Mouse (Mus musculus) stomach, postnatal 0 days (tissue): ENCODE results near the gene Mn1. TPM values are rescaled to one million over a fixed set of nuclear protein-coding genes. Genes with fewer than 3 reads are reported as not detected.

Experiments used
- ATAC-seq: fragments of 200-750 bp; cut with Nextera tagmentation; 2 replicates; pipeline ENCODE4 v1.8.0; 2017; ENCODE audit not compliant: low FRiP score, low TSS enrichment
- DNase-seq: peaks from one replicate; pipeline ENCODE4 v3.0.0-alpha.2; 2016; ENCODE audit warnings: low spot score
- H3K27ac ChIP-seq: fragments of 300-500 bp; sonication (generic); replicated peaks from 2 replicates; pipeline ENCODE4 v1.5.1; 2014; ENCODE audit warnings: mild to moderate bottlenecking, control low read depth
- H3K27me3 ChIP-seq: fragments of 300-500 bp; sonication (generic); 2 replicates; pipeline ENCODE4 v1.6.1; 2014; ENCODE audit warnings: low read length; ENCODE audit not compliant: control insufficient read depth, insufficient read depth
- H3K36me3 ChIP-seq: fragments of 300-500 bp; sonication (generic); 2 replicates; pipeline ENCODE4 v1.6.1; 2014; ENCODE audit warnings: low read length, mixed read lengths; ENCODE audit not compliant: control insufficient read depth, insufficient read depth
- H3K4me1 ChIP-seq: fragments of 300-500 bp; sonication (generic); replicated peaks from 2 replicates; pipeline ENCODE4 v1.6.1; 2014; ENCODE audit warnings: antibody characterized with exemption; ENCODE audit not compliant: control insufficient read depth, insufficient read depth
- H3K4me2 ChIP-seq: fragments of 300-500 bp; sonication (generic); replicated peaks from 2 replicates; pipeline ENCODE4 v1.6.1; 2014; ENCODE audit warnings: low read depth, mild to moderate bottlenecking, control low read depth, moderate library complexity
- H3K4me3 ChIP-seq: fragments of 300-500 bp; sonication (generic); 2 replicates; pipeline ENCODE4 v1.5.1; 2014; ENCODE audit warnings: low read depth, low read length, control low read depth
- H3K9ac ChIP-seq: fragments of 300-500 bp; sonication (generic); 2 replicates; pipeline ENCODE4 v1.6.1; 2014; ENCODE audit warnings: mild to moderate bottlenecking, low read length, control low read depth, mixed read lengths
- H3K9me3 ChIP-seq: fragments of 300-500 bp; sonication (generic); 2 replicates; pipeline ENCODE4 v1.6.1; 2016; ENCODE audit warnings: low read length; ENCODE audit not compliant: control insufficient read depth
- CTCF ChIP-seq: IDR thresholded peaks from 2 replicates; pipeline ENCODE4 v1.5.1; 2016; ENCODE audit warnings: antibody characterized with exemption, low read depth, mild to moderate bottlenecking, moderate library complexity
- EP300 ChIP-seq: optimal IDR thresholded peaks from 2 replicates; pipeline ENCODE3; 2016; ENCODE audit warnings: antibody characterized with exemption
- WGBS: fragments of 180-500 bp; shearing (Covaris S2); extraction: QIAGEN DNeasy Blood & Tissue Kit; methylation state at CpG from one replicate; pipeline ENCODE4 v1.1.7; 2014; 5-methylcytosine and 5-hydroxymethylcytosine counted together
- polyA plus RNA-seq: library from polyadenylated mRNA; unstranded; fragments of >200 nt; fragmentation: Nextera tagmentation; extraction: Ambion mirVana; gene quantifications from 2 replicates; pipeline ENCODE4 v1.2.1, GENCODE M21; 2015

The Mn1 gene
- polyA plus RNA-seq, 1 experiment from 2014 or later, result 5.6 TPM

DNA sequence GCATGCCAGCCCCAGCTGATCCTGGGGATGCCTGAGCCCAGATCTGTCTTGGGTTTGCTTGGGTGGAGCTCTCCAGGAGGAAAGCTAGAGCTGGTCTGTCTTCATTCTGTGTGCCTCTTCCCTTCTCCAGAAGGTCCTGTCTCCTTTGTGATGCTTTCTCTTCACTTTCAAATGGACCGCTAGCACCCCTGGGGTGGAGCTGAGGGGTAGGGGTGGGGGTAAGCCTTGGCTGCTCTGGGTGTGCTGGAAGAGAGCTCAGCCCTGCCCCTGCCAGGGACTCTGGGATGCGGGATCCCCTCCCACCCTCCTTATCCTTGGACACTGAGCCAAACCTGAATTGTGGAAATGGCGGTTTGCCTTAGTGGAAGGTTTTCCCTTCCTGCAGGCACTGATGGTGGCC, 21.2 kb downstream of the Mn1 start:
- no peak overlapping the region for H3K4me2 ChIP-seq
- TF ChIP-seq CTCF (no peak), EP300 (no peak)
- ATAC-seq (no peak), DNase-seq (no peak)
- no peak overlapping the region for H3K4me3 ChIP-seq
- no peak overlapping the region for H3K27ac ChIP-seq
- H3K9me3 ChIP-seq, result no peaks in the 10 kb centered on the region
- H3K4me1 ChIP-seq, result no peaks in the 10 kb centered on the region
- no peaks in the 10 kb centered on the region for H3K27me3 ChIP-seq
- 69% methylated on average over 3 of the region's 3 CpGs for WGBS
- H3K9ac ChIP-seq, result no peak overlapping the region
- no peaks in the 10 kb centered on the region; the same call in 1 of the 2 replicates for H3K36me3 ChIP-seq

DNA sequence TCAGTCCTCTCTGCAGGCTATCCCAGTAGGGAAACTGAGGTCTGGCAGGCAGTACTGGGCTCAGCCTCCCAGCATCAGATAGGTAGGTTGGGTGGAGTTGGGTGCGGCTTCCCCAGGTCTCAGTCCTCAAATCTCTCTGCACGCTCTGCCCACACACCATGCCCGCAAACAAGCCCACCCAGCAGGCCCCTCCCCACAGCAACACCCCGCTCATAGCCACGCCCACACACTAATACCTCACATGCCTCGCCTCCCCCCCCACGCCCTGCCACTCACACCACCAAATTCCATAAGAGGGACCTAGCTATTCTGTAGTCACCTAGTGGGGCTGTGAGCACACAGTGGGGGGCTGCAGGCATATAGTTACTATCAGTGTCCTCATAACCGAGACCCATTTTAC, 21.7 kb downstream of the Mn1 start:
- TF ChIP-seq CTCF (no peak), EP300 (no peak)
- Histone ChIP-seq H3K36me3 (no peaks in the 10 kb centered on the region; the same call in 1 of the 2 replicates), H3K9ac (no peak overlapping the region), H3K4me2 (no peak overlapping the region), H3K9me3 (no peaks in the 10 kb centered on the region), H3K4me3 (no peak overlapping the region), H3K27me3 (no peaks in the 10 kb centered on the region), H3K4me1 (no peaks in the 10 kb centered on the region), H3K27ac (no peak overlapping the region)
- DNase-seq (no peak), ATAC-seq (no peak)
- 79% methylated on average over 8 of the region's 8 CpGs for WGBS

DNA sequence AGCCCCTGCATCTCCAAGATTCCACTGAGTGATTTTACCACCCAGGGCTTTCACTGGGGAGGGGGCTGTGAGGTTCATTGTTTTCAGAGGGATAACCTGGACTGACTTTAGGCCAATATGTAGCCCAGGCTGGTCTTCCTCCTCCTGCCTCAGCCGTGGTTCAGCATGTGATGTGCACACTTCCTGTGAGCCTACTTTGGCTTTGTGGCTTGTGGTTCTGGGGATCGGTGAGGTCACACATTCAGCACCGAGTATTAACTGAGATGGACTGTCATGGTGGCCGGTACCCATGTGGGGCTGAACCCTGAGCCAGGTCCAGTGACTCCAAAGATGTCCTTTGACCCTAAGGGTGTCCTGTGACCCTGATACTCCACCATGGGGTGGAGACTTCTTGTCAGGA, 23.1 kb downstream of the Mn1 start:
- Histone ChIP-seq H3K4me1 (no peaks in the 10 kb centered on the region), H3K9ac (no peak overlapping the region), H3K27me3 (no peaks in the 10 kb centered on the region), H3K36me3 (no peaks in the 10 kb centered on the region; the same call in 1 of the 2 replicates), H3K4me3 (no peak overlapping the region), H3K4me2 (no peak overlapping the region), H3K9me3 (no peaks in the 10 kb centered on the region), H3K27ac (no peak overlapping the region)
- WGBS, result 83% methylated on average over 4 of the region's 4 CpGs
- DNase-seq, result no peak
- TF ChIP-seq EP300, result no peak
- TF ChIP-seq CTCF, result no peak
- no peak for ATAC-seq

DNA sequence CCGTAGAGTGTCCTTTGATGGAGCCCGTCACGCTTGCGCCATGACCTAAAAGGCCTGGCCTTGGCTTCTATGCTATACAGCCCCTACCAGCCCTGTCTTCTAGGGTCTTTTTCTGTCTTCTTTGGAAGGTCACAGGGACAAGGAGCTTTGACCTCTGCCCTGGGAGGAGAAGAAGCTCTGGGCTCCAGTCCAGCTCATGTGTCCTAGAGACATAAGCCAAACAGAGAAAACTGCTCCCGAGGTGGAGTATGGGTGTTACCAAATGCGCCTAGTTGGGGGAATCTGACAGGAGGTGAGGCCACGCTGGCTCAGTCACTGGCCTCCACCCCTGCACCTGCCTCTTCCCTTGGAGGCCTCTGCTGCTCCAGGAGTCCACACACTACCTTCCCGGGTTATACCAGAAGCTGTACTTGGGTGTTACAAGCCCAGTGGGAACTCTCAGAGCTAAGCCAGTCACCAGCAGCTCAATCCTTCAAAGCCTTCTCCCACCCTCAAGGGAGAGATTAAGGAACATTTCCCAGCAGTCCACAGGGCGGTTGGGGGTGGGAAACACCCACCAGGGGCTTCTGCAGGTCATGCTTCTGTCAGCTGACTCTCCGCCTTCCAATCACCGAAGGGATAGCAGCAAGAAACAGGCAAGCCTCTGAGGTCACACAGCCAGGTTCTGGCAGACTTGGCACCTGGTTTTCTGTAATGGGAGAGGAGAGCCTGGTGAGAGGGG, 25.1 kb downstream of the Mn1 start:
- ATAC-seq, result no peak
- no peak for TF ChIP-seq CTCF
- no peak for TF ChIP-seq EP300
- H3K4me2 ChIP-seq, result no peak overlapping the region

DNA sequence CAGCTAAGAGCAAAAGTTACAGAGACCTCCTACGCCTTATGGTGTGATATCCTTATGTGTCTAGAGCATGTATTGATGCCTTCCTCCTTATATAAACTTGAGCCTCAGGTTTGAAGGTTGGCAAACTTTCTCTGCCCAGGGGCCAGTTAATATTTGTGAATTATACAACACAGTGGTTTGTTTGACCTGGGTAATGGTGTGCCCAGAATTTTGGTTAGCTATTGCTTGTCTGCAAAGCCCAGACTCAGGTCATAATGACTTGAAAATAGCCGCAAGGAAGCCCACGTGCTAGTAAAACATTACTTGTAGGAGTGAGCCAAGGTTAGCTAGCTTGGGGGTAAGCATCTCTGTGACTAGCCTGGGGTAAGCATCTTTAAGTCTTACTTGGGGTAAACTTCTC, 26.5 kb downstream of the Mn1 start:
- H3K4me1 ChIP-seq, result no peaks in the 10 kb centered on the region
- no peaks in the 10 kb centered on the region for H3K9me3 ChIP-seq
- no peaks in the 10 kb centered on the region for H3K27me3 ChIP-seq
- H3K36me3 ChIP-seq, result no peaks in the 10 kb centered on the region; the same call in 1 of the 2 replicates
- H3K4me3 ChIP-seq, result no peak overlapping the region
- H3K4me2 ChIP-seq, result no peak overlapping the region
- WGBS, result 91% methylated on average over 3 of the region's 3 CpGs
- H3K27ac ChIP-seq, result no peak overlapping the region
- ATAC-seq (no peak), DNase-seq (no peak)
- no peak overlapping the region for H3K9ac ChIP-seq
- TF ChIP-seq EP300, result no peak
- TF ChIP-seq CTCF, result no peak

More for the DNA sequence above, 25.1 kb downstream of the Mn1 start:
- Histone ChIP-seq H3K9ac (no peak overlapping the region), H3K4me3 (no peak overlapping the region), H3K9me3 (no peaks in the 10 kb centered on the region), H3K27me3 (no peaks in the 10 kb centered on the region), H3K4me1 (no peaks in the 10 kb centered on the region), H3K27ac (no peak overlapping the region), H3K36me3 (no peaks in the 10 kb centered on the region; the same call in 1 of the 2 replicates)
- WGBS, result 70% methylated on average over 11 of the region's 11 CpGs
- no peak for DNase-seq

DNA sequence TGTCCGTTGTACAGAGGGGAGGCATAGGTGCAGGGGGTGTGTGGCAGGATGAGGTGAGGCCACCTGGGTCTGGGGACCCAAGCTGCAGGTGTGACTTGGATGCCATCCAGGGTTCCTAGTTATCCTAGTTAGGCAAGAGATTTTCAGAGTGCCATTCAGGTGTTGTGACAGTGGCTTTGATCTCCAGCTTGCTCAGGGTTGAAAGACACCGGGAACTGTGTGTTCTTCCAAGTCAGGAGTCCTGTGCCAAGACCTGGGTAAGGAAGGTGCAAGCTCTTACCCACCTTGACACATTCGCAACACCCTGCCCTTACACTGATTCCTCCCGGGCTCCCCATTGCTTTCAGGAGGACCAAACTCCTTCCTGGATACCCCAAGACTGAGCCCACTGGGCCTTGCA, 27.2 kb downstream of the Mn1 start:
- ATAC-seq (no peak), DNase-seq (no peak)
- H3K36me3 ChIP-seq, result no peaks in the 10 kb centered on the region; the same call in 1 of the 2 replicates
- H3K4me2 ChIP-seq, result no peak overlapping the region
- TF ChIP-seq CTCF (no peak), EP300 (no peak)
- H3K4me3 ChIP-seq, result no peak overlapping the region
- H3K27me3 ChIP-seq, result no peaks in the 10 kb centered on the region
- no peaks in the 10 kb centered on the region for H3K4me1 ChIP-seq
- no peak overlapping the region for H3K27ac ChIP-seq
- WGBS, result 79% methylated on average over 4 of the region's 4 CpGs
- no peaks in the 10 kb centered on the region for H3K9me3 ChIP-seq
- no peak overlapping the region for H3K9ac ChIP-seq
